Mouse (Mus musculus) mature B cell (primary cell): ENCODE data around the gene Tmcc3.

ENCODE experiments used
- in situ Hi-C: fragments of 300-500 bp; cut with MboI; formaldehyde crosslinking; loops from 2 replicates; pipeline ENCODE4 v1.14.3; 2019

Tmcc3 gene

DNA sequence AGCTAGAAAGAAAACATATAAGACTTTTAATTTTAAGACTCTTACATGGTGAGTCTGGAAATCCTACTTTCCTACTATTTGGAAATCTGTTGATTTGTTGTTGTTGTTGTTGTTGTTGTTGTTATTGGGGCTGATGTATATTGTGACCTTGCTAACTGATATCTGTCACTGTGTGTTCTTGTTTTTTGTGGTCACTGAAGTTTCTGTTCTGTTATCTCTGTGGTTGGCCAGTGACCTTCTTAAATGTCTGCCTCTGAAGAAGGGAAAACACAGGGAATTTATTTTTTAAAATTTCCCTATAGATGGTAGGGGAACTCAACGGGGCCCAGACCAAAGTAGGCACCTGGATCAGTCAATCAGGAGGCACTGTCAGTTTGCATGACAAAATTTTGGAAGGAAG, 48.9 kb downstream of the Tmcc3 start:
- in situ Hi-C loops = no loop called here

DNA sequence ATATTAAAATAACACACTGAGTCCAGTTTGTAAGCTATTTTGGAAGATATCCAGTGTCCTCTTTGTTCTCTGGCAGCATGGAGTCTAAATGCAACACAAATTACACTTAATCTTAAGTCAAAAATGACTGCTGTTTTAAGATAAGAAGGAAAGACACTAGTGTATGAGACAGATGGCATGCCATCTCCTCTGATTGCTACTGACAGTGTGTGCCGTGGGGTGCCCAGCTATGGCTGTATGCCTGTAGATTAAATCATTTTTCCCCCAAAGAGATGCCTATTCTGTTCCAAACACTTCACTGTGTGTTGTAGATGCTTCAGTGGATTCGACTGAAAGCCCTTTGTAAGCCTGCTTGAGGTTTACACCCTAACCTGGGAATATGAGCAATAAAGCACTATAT, 59.5 kb downstream of the Tmcc3 start:
- in situ Hi-C loops = no loop called here

DNA sequence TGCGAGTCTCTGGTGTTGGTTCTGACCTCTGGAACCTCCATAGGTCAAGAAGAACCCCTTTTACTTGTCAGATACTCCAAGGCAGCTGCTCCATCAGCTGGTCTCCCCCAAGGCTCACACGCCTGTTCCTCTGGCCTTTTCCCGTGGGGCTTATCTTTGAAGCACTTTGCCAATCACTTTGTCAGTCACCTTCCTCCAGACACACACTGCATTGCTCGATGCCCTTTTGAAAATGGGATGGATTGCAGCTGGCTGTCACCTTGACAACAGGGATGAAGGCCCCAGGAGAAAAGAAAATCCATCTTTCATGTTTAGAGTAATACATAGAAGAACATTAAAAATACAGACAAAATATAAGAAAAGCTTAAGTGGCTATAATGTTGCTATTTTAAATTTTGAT, 65.2 kb downstream of the Tmcc3 start:
- in situ Hi-C loops = no loop called here

DNA sequence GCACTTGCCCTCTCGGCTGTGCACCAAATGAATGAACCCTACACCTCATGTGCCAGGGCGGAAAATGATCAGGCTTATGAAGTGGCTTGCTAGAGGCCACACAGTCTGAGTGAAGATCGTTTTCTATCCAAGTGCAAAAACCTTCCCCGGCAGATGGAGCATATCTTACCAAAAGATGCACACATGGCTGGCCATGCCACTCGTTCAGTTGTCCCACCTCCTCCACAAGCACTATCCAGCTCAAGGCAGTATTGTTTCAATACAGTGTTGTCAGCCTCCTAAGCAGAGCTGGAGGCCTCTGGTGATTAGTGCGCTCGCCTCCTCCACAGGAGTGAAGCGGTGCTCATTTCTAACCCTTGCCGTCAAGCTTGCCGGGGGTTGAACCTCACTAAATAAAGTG, 66.1 kb downstream of the Tmcc3 start:
- in situ Hi-C loops = no loop called here

DNA sequence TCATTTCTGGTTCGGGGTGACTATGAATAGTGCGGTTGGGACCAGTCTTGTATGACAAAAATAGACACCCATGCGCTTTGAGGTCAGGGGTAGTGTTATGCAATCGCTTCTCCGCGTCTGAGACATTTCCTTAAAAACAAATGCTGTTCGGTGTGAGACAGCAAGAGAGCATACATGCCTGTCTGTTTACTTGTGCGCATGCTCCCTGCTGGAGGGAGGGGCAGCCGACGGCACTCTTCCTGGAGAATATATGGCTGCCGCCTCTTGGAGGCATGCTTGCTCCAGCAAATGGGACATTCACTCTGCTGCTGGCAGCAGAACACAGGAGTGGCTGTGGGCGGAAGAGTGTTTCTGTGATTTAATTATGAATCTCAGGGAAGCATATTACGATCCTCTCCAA, 66.6 kb downstream of the Tmcc3 start:
- in situ Hi-C loops = no loop called here

DNA sequence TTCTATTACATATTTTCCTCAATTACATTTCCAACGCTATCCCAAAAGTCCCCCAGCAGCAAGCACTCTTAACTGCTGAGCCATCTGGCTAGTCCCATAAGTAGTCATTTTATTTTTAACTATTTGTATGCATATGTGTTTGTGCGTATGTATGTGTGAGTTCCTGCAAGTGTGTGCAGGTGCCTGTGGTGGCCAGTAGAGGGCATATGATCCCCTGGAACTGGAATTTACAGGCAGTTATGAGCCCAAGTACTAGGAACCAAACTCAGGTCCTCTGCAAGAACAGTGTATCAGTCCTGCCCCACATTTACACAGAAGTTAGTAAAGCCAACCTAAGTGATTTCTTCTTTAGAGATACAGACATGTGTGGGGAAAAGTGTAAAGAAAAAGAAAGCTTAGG, 68.3 kb downstream of the Tmcc3 start:
- in situ Hi-C loops = no loop called here

DNA sequence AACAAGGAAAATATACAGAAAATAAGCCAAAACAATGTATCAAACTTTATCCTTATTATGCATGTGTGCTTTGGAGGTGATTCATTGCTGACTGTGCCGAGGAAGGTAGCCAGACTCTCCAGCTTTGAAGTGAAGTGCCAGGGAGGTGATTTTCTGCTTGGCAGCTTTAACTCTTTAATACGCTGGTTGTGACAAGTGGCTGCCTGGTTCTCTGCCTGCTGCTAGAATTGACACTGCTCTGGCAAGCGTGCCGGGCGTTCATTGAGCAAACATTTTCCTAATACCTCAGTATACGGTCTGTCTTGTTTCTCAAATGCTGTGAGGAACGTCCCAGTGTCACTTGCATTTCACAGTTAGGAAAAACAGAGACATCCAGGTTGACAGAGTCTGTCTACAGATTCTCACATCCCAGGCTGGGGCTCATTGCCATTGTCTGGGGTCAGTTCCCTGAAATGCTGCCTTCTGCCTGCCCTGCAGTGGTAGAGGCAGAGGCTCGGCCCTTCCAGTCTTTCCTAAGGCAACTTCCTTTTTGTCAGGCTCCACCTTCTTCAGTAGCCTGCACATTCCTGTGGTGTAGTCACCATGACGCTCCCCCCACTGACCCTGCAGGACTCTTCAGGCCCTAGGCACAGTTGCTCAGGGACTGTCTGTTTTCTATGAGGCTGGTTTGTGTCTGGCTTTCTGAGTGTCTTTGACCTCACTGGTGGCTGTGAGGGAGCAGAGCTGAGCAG, 69.1 kb downstream of the Tmcc3 start:
- in situ Hi-C loops = no loop called here

DNA sequence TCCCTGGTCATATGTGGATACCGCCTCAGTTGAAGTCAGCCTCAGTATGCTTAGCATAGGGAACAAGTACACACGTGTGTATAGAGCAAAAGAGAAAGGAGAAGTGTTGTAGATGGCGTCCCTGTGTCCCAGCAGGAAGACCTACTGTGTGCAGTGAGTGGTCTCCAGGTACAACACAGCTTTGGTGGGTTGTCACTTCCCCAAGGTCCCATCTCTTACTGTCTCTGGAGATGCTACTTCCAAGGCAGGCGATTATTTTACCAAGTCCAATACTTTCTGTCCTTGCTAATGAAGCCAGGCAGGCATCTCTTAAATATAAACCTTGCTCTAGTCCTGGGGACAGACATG, 69.6 kb downstream of the Tmcc3 start:
- in situ Hi-C loops = no loop called here

DNA sequence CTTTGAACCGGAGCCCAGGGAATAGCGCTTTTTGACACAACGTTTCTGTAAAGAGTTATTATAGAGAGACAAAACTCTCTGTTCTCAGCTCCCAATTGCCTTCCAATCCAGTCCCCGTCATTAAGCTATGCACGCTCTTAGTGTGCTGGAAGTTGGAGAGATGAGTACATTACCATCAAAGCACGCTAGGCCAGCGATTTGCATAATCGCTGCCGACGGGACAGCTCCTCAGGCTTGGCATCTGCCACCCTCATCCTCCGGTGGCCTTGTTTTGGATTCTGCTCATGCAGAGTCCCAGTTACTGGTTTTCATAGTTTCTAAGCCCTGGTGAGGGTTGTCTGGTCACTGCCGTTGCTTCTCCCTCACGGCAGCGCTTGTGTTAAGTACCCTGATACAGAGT, 70.9 kb downstream of the Tmcc3 start:
- in situ Hi-C loops = no loop called here

DNA sequence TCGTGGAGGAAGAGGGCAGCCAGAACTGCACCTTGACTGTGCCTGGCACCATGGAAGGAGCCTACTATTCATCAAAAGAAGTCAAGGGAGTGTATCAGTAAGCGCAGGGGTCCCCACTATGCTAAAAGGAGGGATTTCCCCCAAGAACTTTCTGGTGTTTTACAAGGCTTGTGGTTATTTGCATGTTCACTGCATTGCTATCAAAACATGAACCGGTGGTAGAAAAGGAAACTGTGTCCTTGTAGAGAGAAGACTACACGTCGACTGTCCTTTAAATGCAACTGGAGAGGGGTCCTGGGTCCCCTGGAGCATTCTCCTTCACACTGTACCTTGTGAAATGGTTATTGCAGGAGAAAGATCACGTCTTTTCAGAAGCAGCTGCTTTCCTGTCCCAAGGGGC, 71.8 kb downstream of the Tmcc3 start:
- in situ Hi-C loops = no loop called here

DNA sequence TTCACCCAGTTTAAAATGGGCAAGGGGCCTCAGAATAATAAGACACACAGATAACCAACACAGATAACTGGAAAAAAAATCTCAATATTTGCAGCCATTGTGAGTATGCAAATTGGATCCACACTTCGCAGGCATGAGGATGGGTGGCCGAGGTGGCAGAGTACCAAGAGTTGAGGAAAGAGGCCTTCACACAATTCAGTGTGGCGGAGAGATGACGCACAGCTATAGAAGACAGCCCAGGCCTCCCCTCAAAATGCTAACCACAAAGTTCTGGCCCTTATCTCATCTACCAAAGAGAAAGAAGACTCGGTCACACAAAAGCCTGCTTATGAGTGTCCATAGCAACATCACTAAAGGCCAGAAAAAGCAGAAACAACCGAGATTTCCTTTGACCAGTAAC, 77.5 kb downstream of the Tmcc3 start:
- in situ Hi-C loops = no loop called here

DNA sequence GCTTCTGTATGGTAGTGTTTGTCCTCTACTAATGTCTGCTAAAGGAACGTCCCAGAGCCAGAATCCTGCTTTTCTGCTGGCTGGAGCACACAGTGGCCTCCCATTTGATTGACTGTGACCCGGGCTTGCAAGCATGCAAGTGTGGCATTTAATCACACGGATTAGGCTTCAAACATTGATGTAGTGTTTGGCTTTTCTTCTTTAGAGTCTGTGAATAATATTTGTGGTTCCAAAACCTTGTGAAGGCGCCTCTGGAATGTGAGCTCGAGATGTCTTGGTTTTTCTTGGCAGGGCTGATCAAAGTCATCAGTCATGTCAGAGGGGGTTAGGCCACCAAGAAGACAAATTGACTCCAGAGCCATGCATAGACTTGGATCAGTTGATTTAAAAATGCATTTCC, 79.3 kb downstream of the Tmcc3 start:
- in situ Hi-C loops = no loop called here

DNA sequence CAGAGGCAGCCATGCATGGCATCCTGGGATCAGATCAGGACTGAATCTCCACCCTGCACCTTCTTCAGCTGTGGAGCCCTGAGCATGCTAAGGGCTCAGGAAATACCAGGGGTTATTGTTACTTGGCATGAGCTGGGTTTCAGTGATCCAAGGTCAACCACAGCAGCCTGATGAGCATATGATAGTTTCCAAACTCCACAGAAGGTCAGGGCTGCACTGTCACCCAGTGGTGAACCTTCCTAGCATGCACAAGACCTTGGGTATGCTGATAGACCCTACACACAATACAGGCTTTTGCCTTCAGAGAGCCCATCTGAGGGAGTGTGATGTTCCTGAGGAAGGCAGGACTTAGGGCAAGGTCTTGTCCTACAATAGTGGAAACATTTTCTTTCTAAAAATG, 82.5 kb downstream of the Tmcc3 start:
- in situ Hi-C loops = no loop called here

DNA sequence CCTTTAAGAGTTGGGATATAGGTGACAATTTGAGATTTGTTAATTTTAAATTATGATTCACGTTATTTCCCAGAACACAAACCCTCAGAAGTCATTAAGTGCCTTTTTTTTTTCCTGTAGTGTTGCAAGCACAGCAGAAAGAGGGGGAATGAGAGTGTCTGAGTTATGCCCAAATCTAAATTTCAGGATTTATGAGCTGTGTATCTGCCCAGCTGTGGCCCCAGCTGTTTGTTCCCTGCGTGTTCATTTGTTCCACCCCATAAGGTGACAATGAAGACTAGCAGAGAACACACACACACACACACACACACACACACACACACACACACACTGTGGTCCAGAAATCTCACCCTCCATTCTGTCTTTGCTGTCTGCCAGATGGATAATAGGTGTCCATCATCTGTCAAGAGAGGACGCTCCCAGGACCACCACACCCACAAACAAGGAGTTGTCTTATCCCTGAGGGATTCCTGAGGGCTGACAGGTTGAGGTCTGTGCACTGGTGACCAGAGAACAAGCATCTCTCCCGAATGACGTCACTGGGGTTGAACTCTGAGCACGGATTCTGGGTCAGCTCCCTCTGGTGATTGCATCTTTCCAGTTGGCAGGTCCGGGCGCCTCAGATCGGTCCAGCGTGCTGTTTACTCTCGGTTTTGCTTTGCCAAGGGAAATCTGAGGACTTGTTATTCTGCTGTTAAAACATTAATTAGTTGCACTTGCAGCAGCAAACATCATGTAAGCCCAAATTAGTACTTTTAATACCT, 86.3 kb downstream of the Tmcc3 start:
- in situ Hi-C loops = no loop called here

DNA sequence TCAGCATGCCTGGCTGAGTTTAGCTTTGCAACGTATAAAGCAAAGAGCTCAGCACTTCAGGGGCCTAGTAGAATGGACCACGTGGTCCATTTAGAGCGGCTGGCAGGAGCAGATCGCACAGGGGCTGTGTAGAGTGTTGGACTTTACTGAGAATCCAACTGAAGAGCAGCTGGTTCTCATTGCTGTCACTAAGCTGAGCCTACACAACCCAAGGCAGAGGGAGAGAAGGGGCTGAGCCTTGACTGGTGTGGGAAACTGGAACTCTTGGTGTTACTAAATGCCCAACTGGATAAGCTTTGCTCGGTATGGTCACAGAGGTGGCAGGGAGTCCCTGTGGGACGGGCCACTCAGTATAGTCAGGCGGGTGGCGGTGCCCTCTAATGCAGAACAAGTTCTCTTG, 89.1 kb downstream of the Tmcc3 start:
- in situ Hi-C loops = no loop called here

DNA sequence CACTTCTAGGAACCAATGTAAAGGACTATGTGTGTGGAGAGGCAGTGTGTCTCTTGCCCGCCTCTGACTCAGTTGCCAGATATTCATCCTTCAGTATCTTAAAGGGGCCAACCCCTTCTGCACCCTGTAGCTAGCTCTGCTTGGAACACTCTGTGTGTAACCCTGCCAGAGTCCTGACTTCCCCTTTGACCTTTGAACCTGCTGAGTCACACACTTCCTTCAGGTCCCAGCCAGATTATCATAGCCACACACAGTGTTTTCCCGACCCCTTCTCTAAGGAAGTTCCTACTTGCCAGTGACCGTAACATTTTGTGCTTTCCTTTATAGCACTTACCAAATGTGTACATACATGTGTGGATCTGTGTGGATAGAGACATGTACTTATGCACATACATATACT, 93.7 kb downstream of the Tmcc3 start:
- in situ Hi-C loops = no loop called here

DNA sequence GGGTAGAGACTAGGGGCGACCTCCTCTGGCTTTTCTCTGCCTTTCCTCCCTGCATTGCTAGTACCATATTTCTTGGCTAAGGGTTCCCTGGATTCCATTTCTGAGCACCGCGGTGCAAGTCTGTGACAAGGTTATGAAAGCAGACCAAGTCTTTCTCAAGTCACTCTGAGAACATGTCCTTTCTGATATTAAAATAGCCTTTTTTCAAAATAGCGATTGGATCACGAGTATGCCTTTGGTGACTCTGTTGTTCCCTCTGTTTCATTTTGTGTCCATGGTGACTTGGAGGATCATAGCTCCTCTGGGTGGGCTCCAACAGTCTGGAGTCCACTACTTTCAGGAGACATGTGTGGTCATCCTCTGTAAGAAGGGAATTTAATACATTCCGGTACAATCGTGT, 95.1 kb downstream of the Tmcc3 start:
- in situ Hi-C loops = no loop called here

DNA sequence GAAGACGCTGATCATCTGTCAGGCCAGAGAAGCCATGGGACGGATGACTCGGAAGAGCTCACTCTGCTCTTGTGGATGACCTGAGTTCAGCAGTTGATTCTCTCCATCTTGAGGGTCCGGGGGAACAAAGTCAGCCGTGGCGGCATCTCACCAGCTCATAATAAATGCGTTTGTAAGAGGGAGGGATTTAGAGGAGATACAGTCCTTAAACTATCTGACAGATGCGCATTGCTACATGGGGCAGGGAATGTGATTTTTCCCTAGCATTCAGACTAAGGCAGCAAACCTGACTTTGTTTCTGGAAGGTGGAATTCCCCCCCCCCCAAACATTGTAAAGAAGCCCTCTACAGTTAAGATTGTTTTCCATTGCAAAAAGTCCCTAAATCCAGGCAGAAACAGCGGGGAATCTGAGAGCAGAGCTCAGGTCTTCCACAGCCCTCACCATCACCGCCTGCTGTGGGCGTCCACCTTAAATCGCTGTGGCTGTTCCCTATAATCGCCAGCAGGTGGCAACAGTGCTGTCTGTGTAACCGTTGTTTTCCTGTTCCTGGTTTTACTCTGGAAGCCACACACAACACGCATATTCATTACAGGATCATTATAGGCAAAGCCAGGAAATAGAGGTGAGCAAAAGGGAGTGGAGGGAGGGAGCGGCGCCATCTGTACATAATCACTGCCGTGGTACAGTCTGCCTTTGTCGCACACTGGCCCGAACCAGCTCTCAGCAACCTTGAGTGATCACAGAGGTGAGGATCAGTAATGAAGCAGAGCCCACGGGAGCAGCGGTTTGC, 96.8 kb downstream of the Tmcc3 start:
- in situ Hi-C loops = no loop called here

DNA sequence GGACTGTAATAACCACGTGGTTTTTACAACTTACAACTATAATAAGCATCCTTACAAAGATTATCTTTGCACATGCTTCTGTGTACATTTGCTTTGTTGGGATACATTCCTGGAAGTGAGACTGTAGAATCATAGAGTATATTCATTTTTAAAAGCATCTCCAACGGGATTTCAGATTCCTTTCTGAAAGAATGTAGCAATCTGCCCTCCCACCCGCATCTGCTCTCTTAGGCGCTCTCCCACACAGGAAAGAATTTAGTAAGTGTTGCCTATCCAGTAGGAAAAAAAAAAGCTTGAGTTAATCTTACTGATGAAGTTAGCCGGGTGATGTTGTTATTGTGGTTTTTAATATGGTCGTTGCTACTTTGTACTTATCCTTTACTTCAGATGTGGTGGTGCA, 97.9 kb downstream of the Tmcc3 start:
- in situ Hi-C loops = no loop called here

DNA sequence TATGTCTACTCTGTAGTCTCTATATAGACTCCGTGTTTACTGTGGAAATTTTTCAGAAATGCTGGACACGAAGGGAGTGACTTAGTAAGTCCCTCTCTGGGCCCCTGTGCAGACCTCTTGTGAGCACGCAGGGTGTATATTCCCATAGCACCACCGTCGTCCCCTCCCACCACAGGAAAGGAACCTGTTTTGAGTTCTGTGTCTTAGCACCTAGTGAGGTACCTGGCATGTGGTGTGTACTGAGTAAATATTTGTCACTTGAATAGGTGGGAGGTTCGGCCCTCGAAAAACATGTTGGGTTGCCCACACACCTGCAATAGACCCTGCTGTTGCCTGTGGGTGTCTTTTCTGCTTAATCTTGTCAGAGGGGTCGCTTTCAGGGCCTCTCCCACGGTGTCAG, 99.8 kb downstream of the Tmcc3 start:
- in situ Hi-C loops = no loop called here

DNA sequence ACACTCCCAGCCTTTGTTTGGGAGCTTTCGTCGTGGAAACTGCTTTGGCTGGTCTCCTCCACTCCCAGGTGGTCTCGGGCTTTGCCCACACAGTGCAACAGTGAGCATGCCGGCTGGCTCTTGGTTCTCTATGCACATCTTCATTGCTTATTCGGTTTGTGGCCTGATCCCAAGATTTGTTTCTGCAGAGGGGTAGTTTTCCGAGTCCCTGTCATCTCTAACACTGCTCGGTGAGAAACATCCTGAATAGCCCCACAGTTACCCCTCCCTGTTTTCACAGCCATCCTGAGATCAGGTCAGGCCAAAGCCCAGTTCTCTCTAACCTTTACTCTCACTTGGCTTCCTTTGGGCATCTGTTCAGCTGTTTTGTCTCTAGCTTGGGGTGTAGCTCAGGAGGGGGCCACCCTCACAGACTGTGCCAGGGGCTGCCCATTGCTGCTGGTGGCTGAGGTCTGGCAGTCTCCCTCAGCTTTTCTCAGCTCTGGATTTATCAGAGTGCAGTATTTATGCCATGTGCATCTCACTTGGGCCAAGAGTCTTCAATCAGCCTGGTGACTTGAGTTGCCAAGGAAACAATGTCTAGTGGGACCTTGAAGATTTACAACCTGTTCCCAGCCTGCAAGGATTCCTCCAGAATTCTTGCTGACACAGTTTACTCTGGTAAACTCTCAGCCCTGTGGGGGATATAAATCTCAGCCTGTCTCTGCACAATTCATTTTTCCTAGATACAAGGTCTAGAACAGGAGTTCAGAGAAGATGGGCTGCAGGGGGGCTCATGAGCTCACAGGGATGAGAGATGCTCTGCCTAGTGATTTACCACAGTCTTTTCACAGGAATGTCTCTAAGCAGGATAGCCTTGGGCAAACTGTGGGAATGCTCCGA, 102.3 kb downstream of the Tmcc3 start:
- in situ Hi-C loops = no loop called here
